Mouse (Mus musculus) CD4-positive, CD25-positive, alpha-beta regulatory T cell, adult 4 months (primary cell): ENCODE measurements around the gene Rps29. TPM values are rescaled to one million over a fixed set of nuclear protein-coding genes. Genes with fewer than 3 reads are reported as not detected.
"Not testable (repeated sequence)": the region's sequence is repeated elsewhere in the genome, so short reads cannot be mapped to it uniquely, and the experiment has no call there.

Experiments used
- ATAC-seq: one replicate; pipeline ENCODE4 v1.8.0; 2017
- polyA plus RNA-seq, 2 experiments: library from polyadenylated mRNA; unstranded; fragments of 100-300 nt; shearing (Covaris generic); gene quantifications; one replicate each; pipeline ENCODE4 v1.2.1; 2017

Rps29 gene
- polyA plus RNA-seq, 2 experiments from 2014 or later: 2,079 to 4,258 TPM

DNA sequence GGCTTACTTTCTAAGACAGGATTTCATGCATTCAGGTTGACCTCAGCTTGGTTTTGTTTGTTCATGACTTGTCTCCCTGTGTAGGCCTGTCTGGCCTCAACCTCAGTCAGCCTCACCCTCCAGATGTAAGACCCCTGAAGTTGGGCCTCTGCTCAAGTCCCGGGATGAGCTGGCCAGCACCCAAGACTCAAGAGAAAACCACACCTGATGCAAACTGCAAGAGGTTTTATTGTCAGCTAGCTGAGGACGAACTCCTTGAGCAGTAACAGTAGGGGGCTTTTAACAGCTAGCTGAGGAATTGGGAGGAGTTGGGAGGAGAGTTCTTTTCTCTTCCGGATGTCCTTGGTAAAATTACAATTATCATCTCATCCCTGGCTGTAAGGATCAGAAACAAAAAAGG lies 18.5 kb upstream of the Rps29 start:
- no peak for ATAC-seq

- ATAC-seq: no peak
Observed at GRCm38 (mm10) chr12:69175975-69176374, 17.0 kb upstream of the Rps29 start.

- ATAC-seq: no peak
Observed at GRCm38 (mm10) chr12:69171307-69171706, 12.3 kb upstream of the Rps29 start.

GRCm38 (mm10) chr12:69168461-69169106 lies 9.6 kb upstream of the Rps29 start, which contains the start of gene Lrr1:
Gene Lrr1 (plus strand): TSS chr12:69168814.
- peak; percentile 87 for ATAC-seq

- ATAC-seq: peak; percentile 25
Observed at GRCm38 (mm10) chr12:69167656-69168460, 8.9 kb upstream of the Rps29 start.

GRCm38 (mm10) chr12:69166861-69167581 lies 8.0 kb upstream of the Rps29 start:
- ATAC-seq: not testable (repeated sequence)

GRCm38 (mm10) chr12:69164904-69165303 lies 5.9 kb upstream of the Rps29 start:
- peak; percentile 35 for ATAC-seq

DNA sequence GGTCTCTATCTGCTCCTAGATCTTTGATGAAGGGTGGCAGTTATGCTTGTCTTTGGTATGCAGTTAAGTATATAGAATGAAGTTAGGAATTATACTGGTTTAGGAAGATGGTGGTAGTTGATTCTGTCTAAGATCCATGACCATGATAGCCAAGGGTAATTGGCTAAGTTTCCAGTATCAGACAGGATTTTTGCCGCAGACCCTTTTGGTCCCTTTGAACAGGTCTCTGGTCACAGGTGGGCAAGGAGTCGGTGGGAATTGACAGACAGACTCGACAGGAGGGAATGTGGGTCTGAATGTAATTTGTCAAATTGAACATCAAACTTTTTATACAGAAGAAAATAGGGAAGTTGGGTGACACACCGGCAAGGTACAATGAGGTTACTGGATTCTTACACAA lies 4.6 kb upstream of the Rps29 start:
- not testable (repeated sequence) for ATAC-seq

GRCm38 (mm10) chr12:69160677-69161076 lies 1.7 kb upstream of the Rps29 start:
- ATAC-seq: not testable (repeated sequence)

- ATAC-seq: peak; percentile 48
Observed at GRCm38 (mm10) chr12:69159578-69159940, 573 bp upstream of the Rps29 start.

- ATAC-seq: peak; percentile 5
Observed at GRCm38 (mm10) chr12:69158366-69158764, 621 bp downstream of the Rps29 start.

DNA sequence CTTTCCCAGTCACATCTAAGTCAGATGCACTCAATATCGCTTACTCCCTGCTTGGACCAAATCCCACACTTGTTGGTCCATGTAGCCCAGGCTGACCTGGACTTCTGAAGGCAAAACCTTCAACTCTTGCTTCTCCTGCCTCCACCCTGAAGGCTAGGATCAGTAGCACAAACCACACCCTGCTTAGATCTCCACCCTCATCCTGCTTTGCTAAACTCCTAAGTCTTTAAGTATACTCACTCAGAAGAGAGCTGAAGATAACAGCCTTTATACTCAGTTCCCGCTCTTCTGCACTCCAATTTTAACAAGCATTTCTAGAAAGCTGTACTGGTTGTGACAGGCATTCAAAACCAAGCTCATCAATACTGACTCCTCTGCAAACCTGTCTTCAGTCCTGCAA lies 1.9 kb downstream of the Rps29 start:
- ATAC-seq: no peak

GRCm38 (mm10) chr12:69156436-69156835 lies 2.5 kb downstream of the Rps29 start:
- no peak for ATAC-seq

DNA sequence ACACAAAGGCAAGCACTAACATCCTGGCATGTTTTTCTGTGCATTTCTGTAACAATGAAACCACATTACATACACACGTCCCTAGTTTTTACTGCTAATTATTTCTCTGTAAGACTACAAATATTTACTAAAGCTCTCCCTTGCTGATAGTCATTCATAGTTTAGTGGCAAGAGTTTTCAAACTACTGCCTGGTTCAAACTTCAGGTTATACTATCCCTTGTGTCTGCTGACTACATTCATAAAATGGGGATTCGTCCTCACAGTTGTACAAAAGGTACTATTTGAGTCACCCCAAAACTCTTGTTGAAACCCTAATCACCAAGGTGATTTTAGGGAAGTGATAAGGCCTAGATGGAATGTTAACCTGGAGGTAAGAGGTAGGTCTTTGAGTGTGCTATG lies 3.1 kb downstream of the Rps29 start:
- no peak for ATAC-seq

DNA sequence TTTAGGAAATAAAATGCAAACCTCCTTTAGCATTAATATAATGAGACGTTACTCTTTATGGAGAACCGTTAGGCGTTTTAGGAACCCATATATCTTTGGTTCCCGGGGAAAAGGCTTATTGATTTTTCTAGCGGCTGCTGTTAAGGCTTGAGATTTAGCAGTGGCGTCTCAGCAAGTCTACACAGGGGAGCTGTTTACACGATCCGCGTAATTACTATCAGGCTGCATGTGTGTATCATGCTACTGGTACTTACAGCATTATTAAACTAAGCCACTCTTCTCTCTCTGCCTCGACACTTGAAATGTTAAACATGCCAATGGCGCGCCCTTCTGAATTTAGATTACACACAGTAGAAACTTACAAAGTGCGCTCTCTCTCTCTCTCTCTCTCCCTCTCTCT lies 8.9 kb downstream of the Rps29 start:
- no peak for ATAC-seq

- no peak for ATAC-seq
Observed at GRCm38 (mm10) chr12:69147166-69147735, 11.7 kb downstream of the Rps29 start.

DNA sequence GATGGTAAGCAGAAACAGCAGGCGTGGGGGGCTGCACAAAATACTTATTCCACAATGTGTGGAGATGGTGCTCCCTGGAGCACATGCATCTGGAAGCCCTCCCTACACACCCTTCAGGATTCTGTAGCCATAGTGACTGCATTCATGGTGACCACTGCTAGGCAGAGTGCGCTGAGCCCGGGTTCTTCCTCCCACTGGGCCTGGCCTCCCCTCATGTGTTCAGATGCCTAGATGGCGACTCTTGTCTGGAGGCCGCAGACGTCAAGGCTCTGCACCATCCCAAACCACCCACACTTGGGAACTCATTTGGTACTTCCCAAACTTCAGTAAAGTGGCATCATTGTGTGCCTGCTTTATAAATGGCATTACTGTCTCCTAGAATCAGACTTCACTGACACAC lies 15.5 kb downstream of the Rps29 start:
- no peak for ATAC-seq

DNA sequence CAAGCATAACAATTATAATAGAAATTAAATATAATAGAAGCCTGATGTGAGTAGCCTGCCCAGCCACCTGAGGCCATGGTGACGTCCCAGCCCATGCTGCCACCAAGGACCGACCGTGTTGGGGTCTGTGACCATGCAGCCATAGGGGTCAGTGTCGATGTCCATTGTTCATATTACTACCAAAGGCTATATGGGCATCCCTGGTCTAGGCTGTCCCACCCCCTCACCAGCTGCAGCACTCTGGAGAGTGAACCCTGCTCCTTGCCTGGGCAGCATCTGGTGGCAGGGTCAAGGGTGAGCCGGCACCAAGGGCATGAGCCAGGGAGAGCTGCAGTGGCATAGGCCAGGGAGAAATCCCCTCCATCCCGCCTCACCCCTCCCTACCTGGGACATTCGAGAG lies 19.1 kb downstream of the Rps29 start:
- no peak for ATAC-seq

DNA sequence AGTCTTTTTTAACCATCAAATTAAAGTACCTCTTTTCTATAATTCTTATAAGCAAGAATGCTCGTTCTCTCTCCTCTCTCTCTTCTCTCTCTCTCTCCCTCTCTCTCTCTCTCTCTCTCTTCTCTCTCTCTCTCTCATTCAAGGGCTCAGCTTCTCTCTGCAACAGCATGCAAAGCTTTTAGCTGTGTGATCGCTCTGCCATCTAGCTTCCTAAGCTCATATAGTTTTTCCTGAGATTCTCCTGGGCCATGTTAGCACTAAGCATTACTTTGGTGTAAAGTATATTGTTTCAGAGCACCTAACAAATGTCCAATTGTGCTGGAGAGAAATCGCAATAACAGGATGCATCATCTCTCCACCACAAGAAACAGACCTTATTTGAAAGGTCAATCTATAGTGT lies 19.8 kb downstream of the Rps29 start:
- no peak for ATAC-seq

GRCm38 (mm10) chr12:69131981-69132380 lies 27.0 kb downstream of the Rps29 start:
- ATAC-seq: peak; percentile 57

- ATAC-seq: no peak
Observed at GRCm38 (mm10) chr12:69131267-69131666, 27.7 kb downstream of the Rps29 start.

GRCm38 (mm10) chr12:69130486-69130885 lies 28.5 kb downstream of the Rps29 start:
- peak; percentile 42 for ATAC-seq
